Mouse (Mus musculus): ENCODE data around the gene Gemin2. TPM values are rescaled to one million over a fixed set of nuclear protein-coding genes. Genes with fewer than 3 reads are reported as not detected.

Gemin2 gene
- polyA plus RNA-seq, 1 experiment from 2014 or later = 7.7 TPM

DNA sequence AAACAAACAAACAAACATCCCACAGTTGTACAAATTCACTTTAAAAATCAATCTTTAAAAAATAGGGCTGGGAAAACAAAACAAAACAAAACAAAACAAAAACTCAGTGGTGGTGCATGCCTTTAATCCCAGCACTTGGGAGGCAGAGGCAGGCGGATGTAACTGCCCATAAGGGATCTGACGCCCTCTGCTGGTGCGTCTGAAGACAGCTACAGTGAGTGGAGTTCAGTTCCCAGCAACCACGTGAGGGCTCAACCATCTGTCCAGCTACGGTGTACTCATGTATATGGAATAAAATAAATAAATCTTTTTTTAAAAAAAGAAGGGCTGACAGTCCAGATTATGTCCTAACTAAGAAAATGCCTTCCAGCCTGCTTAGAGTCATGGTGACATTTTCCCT is 18.9 kb downstream of the Gemin2 start:
- ATAC-seq = no peak
- Histone ChIP-seq H3K4me3 (ENCODE audit: low read depth, low read length) (no peak overlapping the region), H3K36me3 (ENCODE audit: control insufficient read depth, insufficient read depth) (peaks cover 4% of the 10 kb centered on the region; the same call in 1 of the 2 replicates), H3K4me2 (replicated peaks; ENCODE audit: low read depth) (no peak overlapping the region), H3K27ac (ENCODE audit: low read depth, low read length) (no peak overlapping the region), H3K4me1 (replicated peaks; ENCODE audit: control insufficient read depth, insufficient read depth, low read length) (no peaks in the 10 kb centered on the region), H3K9me3 (ENCODE audit: control insufficient read depth) (no peaks in the 10 kb centered on the region), H3K9ac (ENCODE audit: low read depth, low read length) (no peak overlapping the region), H3K27me3 (replicated peaks; ENCODE audit: control insufficient read depth, insufficient read depth, low read length) (no peaks in the 10 kb centered on the region)
- TF ChIP-seq CTCF (IDR thresholded peaks at IDR 0.05; ENCODE audit: low read depth) = peak; percentile 63
- 57% methylated on average over 5 of the region's 5 CpGs for WGBS

DNA sequence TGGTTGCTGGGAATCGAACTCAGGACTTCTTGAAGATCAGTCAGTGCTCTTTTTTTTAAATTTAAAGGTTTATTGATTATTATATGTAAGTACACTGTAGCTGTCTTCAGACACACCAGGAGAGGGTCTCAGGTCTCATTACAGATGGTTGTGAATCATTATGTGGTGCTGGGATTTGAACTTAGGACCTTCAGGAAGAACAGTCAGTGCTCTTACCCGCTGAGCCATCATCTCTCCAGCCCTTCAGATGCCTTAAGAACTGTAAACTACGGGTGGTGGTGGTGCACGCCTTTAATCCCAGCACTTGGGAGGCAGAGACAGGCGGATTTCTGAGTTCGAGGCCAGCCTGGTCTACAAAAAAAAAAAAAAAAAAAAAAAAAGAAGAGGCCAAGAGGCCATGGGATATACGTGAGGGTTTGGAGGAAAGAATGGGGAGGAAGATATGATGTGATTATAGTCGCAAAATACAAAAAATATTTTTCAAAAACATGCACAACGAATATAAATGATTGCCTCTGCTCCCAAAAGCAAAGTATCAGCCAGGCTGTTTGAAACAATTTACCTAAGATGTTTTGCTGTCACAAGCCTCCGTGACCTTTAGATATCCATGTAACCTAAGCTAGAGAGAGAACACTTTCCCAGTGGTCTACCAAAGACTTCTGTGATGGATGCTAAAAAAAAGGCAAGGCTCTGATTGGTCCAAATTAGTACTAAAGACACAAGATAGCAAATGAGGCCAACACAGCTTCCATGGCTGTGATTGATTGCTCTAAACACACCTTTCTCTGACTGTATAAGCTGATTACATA is 26.2 kb downstream of the Gemin2 start:
- H3K27ac ChIP-seq (ENCODE audit: low read depth, low read length) = peak overlapping the region; percentile 90; the same call in 1 of the 2 replicates
- no peaks in the 10 kb centered on the region for H3K27me3 ChIP-seq (replicated peaks; ENCODE audit: control insufficient read depth, insufficient read depth, low read length)
- peaks cover 17% of the 10 kb centered on the region for H3K36me3 ChIP-seq (ENCODE audit: control insufficient read depth, insufficient read depth)
- H3K4me1 ChIP-seq (replicated peaks; ENCODE audit: control insufficient read depth, insufficient read depth, low read length) = no peaks in the 10 kb centered on the region
- 72% methylated on average over 10 of the region's 10 CpGs for WGBS
- no peak overlapping the region for H3K4me3 ChIP-seq (ENCODE audit: low read depth, low read length)
- no peaks in the 10 kb centered on the region for H3K9me3 ChIP-seq (ENCODE audit: control insufficient read depth)
- ATAC-seq = no peak
- H3K4me2 ChIP-seq (replicated peaks; ENCODE audit: low read depth) = peak overlapping the region; percentile 49; the same call in 1 of the 2 replicates
- TF ChIP-seq CTCF (IDR thresholded peaks at IDR 0.05; ENCODE audit: low read depth) = no peak
- no peak overlapping the region for H3K9ac ChIP-seq (ENCODE audit: low read depth, low read length)

DNA sequence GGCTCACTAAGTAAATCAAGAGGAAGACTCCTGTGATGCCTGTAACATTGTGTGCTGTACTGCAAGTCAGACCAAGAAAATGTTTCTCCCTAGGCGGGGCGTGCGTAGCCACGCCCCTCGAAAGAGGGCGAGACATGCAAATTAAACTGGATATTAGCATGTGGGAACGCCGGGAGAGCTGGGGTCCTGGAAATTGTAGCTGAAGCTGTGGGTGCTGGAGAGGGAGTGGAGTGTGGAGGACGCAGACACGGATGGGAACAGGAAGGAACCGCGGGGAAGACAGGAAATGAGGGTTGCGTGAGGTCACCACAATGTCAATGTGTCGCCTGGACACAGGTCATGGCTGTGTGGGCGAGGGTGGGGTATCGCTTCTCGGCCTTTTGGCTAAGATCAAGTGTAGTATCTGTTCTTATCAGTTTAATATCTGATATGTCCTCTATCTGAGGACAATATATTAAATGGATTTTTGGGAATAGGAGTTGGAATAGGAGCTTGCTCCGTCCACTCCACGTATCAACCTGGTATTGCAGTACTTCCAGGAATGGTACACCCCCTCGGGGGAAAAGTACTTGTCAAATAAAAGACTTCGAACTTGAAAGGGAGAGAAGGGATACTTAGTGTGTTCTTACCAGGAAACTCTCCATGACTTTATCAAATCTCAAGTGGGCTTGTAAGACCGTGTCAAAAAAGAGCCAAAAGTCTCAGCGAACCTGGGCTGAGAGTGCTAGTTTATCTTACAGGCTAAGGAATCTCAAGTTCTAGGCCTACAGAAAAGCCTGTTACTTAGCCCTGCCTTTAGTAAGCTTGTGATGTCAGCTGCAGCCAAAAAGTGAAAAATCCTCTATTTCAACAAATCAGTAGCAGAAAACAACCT is 27.0 kb downstream of the Gemin2 start:
- Histone ChIP-seq H3K27me3 (replicated peaks; ENCODE audit: control insufficient read depth, insufficient read depth, low read length) (no peaks in the 10 kb centered on the region), H3K9me3 (ENCODE audit: control insufficient read depth) (no peaks in the 10 kb centered on the region), H3K4me1 (replicated peaks; ENCODE audit: control insufficient read depth, insufficient read depth, low read length) (no peaks in the 10 kb centered on the region), H3K36me3 (ENCODE audit: control insufficient read depth, insufficient read depth) (peaks cover 25% of the 10 kb centered on the region), H3K27ac (ENCODE audit: low read depth, low read length) (peak overlapping the region; percentile 90), H3K9ac (ENCODE audit: low read depth, low read length) (peak overlapping the region; percentile 49; the same call in 1 of the 2 replicates), H3K4me2 (replicated peaks; ENCODE audit: low read depth) (peak overlapping the region; percentile 49), H3K4me3 (ENCODE audit: low read depth, low read length) (no peak overlapping the region)
- TF ChIP-seq CTCF (IDR thresholded peaks at IDR 0.05; ENCODE audit: low read depth) = no peak
- peak; percentile 89 for ATAC-seq
- 8% methylated on average over 23 of the region's 23 CpGs for WGBS

DNA sequence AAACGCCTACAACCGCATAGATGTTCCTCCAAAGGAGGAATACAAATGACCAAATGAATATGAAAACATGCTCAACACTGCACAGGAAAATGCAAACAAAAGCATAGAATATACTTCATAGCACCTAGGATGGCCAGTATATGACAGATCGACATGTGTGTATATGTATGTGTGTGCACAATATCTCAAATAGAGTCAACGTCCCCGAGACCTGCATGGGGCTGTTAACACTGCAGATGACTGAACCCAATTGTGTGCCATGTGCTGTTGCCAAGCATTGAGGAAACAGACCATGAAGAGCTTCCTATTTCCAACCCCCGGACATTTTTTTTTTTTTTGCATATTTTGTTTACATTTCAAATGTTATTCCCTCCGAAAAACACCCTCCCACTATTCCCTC is 27.7 kb downstream of the Gemin2 start:
- Histone ChIP-seq H3K9me3 (ENCODE audit: control insufficient read depth) (no peaks in the 10 kb centered on the region), H3K4me2 (replicated peaks; ENCODE audit: low read depth) (peak overlapping the region; percentile 49), H3K9ac (ENCODE audit: low read depth, low read length) (0 out of 2 replicates have a peak overlapping the region, but pooled peaks have one; percentile 49), H3K36me3 (ENCODE audit: control insufficient read depth, insufficient read depth) (peaks cover 32% of the 10 kb centered on the region), H3K4me1 (replicated peaks; ENCODE audit: control insufficient read depth, insufficient read depth, low read length) (no peaks in the 10 kb centered on the region), H3K27me3 (replicated peaks; ENCODE audit: control insufficient read depth, insufficient read depth, low read length) (no peaks in the 10 kb centered on the region), H3K27ac (ENCODE audit: low read depth, low read length) (peak overlapping the region; percentile 90; the same call in 1 of the 2 replicates), H3K4me3 (ENCODE audit: low read depth, low read length) (no peak overlapping the region)
- ATAC-seq = peak; percentile 28
- 32% methylated on average over 7 of the region's 7 CpGs for WGBS
- TF ChIP-seq CTCF (IDR thresholded peaks at IDR 0.05; ENCODE audit: low read depth) = no peak

DNA sequence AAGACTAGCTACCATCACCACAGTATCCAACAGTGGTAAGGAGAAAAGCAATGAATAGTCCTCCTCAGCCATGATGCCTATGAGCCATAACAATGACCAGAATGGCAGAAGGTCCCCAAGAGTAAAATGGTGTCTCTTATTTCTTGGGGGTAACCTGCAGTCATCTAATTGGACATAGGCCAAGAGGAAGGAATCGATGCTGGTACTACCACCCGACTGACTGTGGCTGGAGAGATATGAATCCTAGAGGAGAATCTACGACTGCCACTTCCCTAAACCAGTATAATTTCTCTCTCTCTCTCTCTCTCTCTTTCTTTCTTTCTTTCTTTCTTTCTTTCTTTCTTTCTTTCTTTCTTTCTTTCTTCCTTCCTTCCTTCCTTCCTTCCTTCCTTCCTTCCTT is 39.3 kb downstream of the Gemin2 start:
- no peak for ATAC-seq
- no peak overlapping the region for H3K4me3 ChIP-seq (ENCODE audit: low read depth, low read length)

DNA sequence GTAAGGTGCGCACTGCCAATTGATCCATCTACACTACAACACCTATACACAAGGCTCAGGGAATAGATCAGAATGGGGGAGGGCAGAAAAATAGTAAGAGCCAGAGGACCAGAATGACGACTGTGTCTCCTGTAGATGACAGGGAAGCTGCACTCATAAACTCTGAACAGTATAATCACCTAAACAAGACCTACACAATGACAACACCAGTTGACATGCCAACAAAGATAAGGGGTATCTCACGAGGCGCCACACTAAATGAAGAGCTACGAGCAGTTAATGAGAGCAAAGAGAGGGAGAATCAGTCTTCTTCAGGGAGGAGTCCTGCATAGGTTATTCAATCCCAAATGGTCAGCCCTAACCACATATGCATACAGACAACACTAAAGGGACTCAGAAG is 40.0 kb downstream of the Gemin2 start:
- no peak for TF ChIP-seq CTCF (IDR thresholded peaks at IDR 0.05; ENCODE audit: low read depth)
- Histone ChIP-seq H3K9me3 (ENCODE audit: control insufficient read depth) (no peaks in the 10 kb centered on the region), H3K4me1 (replicated peaks; ENCODE audit: control insufficient read depth, insufficient read depth, low read length) (no peaks in the 10 kb centered on the region), H3K4me3 (ENCODE audit: low read depth, low read length) (no peak overlapping the region), H3K27me3 (replicated peaks; ENCODE audit: control insufficient read depth, insufficient read depth, low read length) (no peaks in the 10 kb centered on the region), H3K9ac (ENCODE audit: low read depth, low read length) (no peak overlapping the region), H3K36me3 (ENCODE audit: control insufficient read depth, insufficient read depth) (peaks cover 15% of the 10 kb centered on the region), H3K4me2 (replicated peaks; ENCODE audit: low read depth) (no peak overlapping the region), H3K27ac (ENCODE audit: low read depth, low read length) (no peak overlapping the region)
- no peak for ATAC-seq
- WGBS = 75% methylated on average over 5 of the region's 5 CpGs

More for the DNA sequence above, 39.3 kb downstream of the Gemin2 start:
- no peak overlapping the region for H3K9ac ChIP-seq (ENCODE audit: low read depth, low read length)
- TF ChIP-seq CTCF (IDR thresholded peaks at IDR 0.05; ENCODE audit: low read depth) = no peak
- peaks cover 18% of the 10 kb centered on the region for H3K36me3 ChIP-seq (ENCODE audit: control insufficient read depth, insufficient read depth)
- H3K4me2 ChIP-seq (replicated peaks; ENCODE audit: low read depth) = no peak overlapping the region
- no peaks in the 10 kb centered on the region for H3K9me3 ChIP-seq (ENCODE audit: control insufficient read depth)
- WGBS = 87% methylated on average over 3 of the region's 3 CpGs
- H3K4me1 ChIP-seq (replicated peaks; ENCODE audit: control insufficient read depth, insufficient read depth, low read length) = no peaks in the 10 kb centered on the region
- no peak overlapping the region for H3K27ac ChIP-seq (ENCODE audit: low read depth, low read length)
- H3K27me3 ChIP-seq (replicated peaks; ENCODE audit: control insufficient read depth, insufficient read depth, low read length) = no peaks in the 10 kb centered on the region
